Mouse (Mus musculus): ENCODE data around the gene Rfx8. TPM values are rescaled to one million over a fixed set of nuclear protein-coding genes. Genes with fewer than 3 reads are reported as not detected.

Rfx8 gene
- total RNA-seq (2021), result under 1 TPM; 0.32 to 0.36 TPM
- long read RNA-seq, experiment 1, partial matches to known transcripts, result 0 of 1 reads
- long read RNA-seq, experiment 1, other reads (novel, unspliced or antisense), result 0 of 1 reads
- long read RNA-seq, experiment 2, partial matches to known transcripts, result 1 of 2 reads
- long read RNA-seq, experiment 2, other reads (novel, unspliced or antisense), result 1 of 2 reads

DNA sequence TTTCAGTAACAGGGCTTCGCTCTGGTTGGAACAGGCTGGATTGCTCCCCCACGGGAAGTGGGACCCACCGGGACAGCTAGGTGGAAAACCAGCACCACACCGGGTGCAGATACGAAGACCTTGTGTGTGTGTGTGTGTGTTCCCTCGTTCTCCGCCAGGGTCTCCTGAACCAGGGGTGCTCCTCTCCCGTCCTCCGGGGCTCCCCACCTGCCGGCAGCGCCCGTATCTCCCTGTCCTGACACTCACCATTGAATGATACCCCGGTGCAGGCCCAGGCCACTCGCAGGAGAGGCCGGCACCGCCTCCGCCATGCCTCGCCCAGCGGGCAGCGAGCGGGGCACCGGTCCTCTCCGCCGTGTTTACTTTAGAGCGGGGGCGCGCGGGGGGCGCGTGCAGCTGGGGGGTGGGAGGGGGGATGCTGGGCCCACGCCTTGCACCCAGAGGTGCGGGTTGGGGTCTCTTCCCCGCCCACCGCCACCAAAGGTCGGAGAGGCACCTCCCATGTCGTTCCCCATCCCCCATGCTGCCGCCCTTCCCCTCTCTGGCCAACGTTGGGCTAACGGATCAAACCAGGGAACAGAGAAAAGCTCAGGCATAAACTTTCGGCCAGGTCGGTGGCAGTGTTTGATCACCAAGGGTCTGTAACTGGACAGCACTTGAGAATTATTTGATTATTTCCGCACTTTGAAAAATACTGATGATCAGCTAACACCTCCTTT is at the start of gene Rfx8:
Gene Rfx8 (minus strand): TSS at position 366 of the 719 bp plus-strand sequence.
- intact Hi-C loops (cut with DNase I), result no loop called here
- DNase-seq, result peak in 1 of 2 experiments; percentile 33

DNA sequence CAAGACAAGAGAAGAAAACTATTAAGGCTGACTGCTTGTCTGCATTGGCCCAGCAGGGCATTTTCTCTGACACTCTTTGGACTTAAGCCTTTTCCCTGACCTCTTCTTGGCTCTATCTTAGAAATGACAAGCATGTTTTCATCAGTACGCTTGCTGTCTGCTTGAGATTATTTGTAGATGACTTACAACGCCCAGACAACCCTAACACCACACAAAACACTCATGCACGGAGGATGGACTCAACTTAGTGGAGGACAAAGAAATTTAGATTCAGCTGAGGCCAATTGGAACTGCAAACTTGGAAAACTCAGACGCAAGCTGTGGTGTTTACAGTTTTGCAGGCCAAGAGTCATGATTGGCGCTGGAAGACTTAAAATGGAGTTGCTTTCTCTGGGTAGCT is 49.6 kb upstream of the Rfx8 start:
- intact Hi-C loops (cut with DNase I), result no loop called here
- DNase-seq, result no peak

DNA sequence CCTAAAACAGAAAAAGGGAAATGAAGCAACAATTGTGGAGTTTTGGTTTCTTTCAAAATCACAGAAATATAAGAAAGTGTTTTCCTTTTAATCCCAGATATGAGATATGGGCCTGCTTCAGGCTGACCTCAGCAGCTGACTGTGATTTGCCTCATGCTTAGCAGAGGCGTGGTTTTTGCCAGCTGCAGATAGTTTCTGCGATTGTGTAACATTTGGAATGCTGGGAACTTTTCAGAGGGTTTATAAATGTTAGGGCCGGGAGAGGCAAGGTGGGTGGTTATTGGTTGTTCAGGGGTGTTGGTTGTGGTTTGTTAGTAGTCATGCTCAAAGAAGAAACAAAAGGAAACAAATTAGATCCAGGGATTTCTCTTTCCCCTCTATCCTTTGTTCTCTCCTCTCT is 47.2 kb upstream of the Rfx8 start:
- intact Hi-C loops (cut with DNase I), result no loop called here
- DNase-seq, result no peak

DNA sequence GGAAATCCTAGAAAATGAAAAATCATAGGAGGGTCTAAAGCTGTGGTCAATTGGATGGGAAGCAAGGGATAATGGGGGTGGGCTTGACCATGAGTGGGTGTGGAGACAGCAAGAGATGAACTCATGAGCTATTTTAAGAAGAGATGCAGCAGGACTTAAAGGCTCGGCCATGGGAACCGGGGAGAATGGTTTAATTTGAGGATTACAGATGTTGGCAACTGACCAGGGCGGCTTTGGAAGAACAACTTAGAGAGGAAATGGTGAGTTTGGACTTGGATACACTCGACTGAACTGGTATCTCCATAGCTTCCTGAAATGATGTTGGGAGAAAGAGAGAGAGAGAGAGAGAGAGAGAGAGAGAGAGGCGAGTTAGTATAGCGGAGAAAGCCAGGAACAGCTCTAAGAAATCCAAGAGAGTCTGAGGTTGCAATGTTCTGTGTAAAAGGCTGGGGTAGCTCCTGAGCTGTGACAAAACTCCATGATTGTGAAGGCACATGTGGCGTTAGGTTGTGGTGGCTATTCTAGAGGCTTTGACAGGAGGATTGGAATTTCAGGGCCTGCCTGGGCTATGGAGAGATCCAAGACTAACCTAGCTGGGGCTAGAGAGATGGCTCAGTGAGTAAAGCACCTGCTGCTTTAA is 45.2 kb upstream of the Rfx8 start:
- peak; percentile 51 to 54 for DNase-seq

DNA sequence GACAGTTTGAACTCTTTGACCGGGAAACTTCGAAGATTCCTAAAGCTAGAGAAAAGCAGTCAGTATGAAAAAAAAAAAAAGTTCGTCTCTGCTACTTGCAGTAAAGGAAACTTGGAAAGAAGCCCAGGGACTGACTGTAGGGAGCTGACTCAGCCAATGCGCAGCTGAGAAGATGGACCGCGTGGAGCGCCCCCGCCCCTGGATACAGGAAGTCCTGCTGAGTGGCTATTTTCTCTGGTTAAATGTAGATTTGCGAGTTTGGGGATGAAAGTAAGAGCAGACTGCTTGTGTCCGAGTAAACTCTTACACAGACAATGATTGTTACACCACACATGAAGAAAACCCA is 41.2 kb upstream of the Rfx8 start:
- intact Hi-C loops (cut with DNase I), result loop anchor here (2.0 to 5.0 kb wide), 2 partner anchors 141 to 220 kb away; no protein-coding TSS in a partner anchor

More for the DNA sequence above, 45.2 kb upstream of the Rfx8 start:
- intact Hi-C loops (cut with DNase I), result no loop called here

DNA sequence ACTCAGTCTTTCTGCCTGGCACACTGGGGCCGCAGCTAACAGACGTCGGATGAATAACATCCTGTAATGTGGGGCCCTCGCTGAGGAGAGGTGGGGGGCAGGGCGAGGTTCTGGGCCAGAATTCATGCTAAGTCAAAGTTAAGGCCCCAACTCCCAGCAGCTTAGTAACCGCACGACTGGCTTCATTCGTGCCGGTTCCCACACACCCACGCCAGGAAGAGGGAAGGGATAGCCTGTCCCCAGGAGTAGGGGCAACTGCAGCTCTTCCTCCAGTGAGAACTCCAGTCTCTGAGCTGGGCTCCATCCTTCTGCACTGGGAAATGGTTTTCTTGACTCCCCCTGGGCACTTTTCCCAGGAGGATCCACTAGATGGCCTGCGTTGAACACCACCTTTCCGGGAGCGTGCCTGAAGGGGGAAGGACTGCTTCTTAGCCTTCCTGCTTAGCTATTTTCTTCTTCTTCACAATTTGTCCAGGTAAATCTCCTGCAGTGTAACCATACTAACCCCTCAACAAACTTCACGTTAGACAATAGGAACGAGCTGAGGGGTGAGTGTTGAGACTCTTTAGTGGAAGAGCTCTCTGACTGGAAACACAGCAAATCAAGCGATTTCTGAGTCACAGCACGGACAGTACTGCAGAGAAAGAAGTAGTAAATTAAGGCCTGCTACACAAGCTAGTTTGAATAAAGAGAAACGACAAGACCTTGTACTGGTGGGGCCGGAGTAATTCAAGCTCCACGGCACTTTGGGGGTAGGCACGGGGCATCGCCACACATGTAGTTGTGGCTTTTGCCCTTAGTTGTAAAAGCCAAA is 40.6 kb upstream of the Rfx8 start:
- DNase-seq, result peak; percentile 65 to 74
- intact Hi-C loops (cut with DNase I), result loop anchor here (2.0 to 5.0 kb wide), 2 partner anchors 141 to 221 kb away; no protein-coding TSS in a partner anchor

More for the DNA sequence above, 41.2 kb upstream of the Rfx8 start:
- DNase-seq, result peak; percentile 78 to 81

DNA sequence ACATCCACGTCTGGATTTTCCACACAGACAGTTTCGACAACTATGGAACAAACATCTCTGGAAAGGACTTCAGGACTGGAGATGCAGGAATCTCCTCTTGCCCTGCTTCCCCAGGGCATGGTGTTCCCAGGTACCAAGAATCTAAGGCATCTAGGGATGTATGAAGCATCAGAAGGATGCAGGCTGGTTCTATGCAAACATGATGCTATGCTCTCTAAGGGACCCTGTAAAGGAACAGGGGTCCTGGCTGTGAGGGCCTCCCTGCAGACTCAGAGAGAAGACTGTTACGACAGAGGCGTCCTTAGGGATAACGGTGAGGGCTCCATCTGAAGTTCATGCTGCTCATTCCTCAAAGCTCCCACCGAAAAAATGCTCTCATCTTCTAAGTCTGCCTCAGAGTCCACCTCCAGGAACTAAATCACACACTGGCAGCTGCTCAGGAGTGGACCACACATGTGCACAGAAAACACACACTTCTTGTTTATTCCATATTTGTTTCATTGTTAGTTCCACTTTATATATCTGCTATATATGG is 39.5 kb upstream of the Rfx8 start:
- no peak for DNase-seq
- intact Hi-C loops (cut with DNase I), result loop anchor here (5.0 kb wide), 1 partner anchor 222 kb away; no protein-coding TSS in a partner anchor

DNA sequence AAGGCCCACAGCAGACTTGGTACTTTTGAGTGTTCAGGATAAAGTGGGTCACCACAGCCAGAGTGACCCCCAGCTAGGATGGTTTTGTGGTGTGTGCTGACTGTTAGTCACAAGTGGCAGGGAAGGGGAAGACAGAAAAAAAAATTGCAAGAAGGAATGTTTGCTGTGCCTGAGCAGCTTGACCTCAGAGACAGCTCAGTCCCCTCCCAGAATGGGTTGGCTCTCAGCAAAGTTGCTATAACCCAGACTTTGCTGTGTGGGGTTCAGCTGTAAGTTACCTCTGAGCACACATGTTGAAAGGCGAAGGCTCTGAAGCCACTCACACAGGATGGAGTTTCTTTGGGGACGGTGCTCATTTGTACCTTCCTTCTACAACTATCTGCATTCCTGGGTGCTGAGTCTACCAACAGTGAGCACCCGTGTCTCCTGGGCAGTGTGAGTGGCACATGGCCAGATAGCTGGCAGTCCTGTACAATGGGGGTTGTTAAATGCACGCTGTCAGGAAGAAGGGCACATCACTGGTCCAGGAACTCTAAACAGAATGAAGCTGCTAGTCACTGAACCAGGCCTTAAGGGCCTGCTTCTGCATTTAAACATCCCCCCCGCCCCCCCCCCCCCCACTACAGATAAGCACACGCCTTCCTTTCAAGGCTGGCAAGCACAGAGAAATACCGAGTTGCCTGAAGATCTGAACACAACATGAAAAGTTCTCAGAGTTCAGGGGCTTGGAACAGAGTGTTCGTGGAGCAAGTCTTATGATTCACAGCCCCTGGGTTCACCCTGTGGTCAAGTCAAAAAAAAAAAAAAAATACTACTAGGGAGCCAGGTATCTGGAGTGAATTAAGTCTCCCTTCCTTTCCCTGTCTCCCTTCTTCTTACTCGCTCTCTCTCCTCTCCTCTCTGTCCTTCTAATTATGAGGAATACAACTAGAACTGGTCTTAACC is 38.7 kb upstream of the Rfx8 start:
- intact Hi-C loops (cut with DNase I), result loop anchor here (2.0 to 5.0 kb wide), 2 partner anchors 73 to 223 kb away; no protein-coding TSS in a partner anchor
- DNase-seq, result peak; percentile 45 to 49

DNA sequence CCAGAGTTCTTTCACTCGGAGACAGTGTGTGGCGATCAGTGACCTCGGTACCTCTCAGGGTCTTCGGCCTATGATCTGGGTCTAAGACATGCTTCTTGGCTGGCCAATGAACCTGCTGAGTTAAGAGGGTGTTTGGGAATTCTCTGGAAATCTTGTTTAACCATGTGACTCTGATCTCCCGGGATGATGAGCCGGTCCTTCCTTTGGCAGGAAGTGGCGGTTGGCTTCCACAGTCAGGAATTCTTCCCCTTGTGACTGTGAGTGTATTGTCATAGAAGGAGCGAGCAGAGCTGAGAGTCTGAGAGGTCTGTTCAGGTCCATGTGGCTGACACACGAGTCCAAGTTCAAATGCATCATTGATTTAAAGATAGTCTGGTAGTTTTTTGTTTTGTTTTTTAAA is 37.4 kb upstream of the Rfx8 start:
- DNase-seq, result peak; percentile 46 to 65
- intact Hi-C loops (cut with DNase I), result loop anchor here (2.0 kb wide), 1 partner anchor 71 kb away; no protein-coding TSS in a partner anchor

DNA sequence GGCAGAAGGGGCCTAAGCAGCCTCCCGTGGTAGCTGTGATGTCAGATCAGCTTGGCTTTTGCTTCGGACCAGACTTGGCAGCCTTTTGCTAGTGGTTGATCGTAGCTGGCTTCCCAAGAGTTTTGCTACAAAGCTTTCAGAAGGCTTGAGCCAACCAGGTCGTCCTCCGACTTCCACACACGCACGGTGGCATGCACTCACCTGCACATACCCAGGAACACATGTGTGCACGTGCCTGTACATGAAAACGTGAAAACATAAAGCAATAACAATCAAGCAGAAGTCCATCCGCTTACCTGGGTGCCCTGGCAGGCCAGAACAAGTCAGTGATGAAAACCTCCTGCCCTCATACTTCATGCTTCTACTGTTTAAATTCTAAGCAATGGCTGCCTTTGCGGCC is 36.2 kb upstream of the Rfx8 start:
- no peak for DNase-seq
- intact Hi-C loops (cut with DNase I), result no loop called here

DNA sequence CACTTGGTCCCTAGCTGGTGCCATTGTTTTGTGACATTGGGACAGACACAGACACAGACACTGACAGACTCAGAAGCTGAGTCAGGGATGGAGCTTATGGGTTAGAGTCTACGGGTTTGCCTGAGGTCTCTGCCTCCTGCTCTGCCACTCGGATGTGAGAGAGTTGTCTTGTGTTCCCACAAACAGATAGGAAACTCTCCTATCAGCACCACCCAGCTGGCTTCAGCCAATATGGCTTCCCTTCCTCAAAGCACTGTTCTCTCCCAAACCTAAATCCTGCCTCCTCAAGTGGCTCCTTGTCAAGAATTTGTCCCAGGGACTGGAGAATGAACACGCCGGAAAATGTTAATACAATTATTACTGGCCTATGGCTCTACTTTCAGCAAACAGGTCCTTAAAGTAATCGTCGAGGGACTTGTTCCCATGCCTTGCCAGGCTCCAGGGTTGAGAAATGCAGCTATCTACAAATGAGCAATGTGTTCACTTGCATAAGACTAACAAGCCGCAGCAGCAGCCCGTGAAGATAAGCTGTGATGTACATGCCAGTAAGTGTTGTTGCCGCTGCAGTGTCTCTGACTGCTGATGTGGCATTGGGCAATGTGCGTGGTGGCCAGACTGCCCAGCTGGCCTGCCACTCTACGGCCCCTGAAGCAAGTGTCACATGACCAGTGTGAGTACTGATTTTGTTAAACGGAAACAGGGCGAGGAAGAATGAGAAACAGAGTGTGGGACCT is 33.6 kb upstream of the Rfx8 start:
- intact Hi-C loops (cut with DNase I), result no loop called here
- peak in 1 of 2 experiments; percentile 43 for DNase-seq

DNA sequence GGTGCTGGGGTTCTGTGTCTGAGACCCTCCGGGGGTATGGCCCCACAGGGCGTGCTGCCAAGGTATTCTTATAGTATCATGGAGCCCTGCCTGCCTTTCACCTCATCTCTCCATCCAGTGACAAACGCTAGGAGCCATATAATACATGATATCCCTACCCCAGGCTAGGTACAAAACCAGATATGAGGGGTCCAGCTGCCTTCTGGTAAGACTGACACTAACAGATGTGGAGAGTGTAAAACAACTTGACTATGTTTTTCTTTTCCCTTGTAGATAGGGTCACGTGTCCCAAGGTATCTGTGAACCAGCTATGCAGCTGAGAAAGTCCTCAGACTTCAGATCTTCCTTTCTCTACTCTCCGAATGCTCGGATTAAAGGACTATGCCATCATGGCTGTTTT is 30.7 kb upstream of the Rfx8 start:
- intact Hi-C loops (cut with DNase I), result no loop called here
- no peak for DNase-seq

DNA sequence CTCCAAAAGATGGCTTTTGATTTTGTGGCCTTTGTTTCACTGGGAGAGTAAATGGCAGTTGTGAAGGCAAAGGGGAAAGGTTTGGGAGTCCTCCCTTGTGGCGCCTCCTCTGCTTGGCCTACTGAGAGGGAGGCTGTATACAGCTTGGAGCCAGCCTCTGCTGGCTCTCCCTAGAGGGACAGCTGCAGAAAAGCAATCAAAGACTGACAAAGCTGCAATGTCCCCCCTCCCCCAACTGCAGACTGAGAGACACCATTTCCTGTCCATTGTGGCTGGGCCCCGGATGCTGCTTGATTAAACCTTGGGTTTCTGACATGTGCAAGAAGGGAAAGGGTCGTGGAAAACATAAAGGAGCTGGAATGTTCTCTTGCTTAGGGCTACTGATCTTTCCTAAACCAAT is 28.9 kb upstream of the Rfx8 start:
- no peak for DNase-seq
- intact Hi-C loops (cut with DNase I), result no loop called here

DNA sequence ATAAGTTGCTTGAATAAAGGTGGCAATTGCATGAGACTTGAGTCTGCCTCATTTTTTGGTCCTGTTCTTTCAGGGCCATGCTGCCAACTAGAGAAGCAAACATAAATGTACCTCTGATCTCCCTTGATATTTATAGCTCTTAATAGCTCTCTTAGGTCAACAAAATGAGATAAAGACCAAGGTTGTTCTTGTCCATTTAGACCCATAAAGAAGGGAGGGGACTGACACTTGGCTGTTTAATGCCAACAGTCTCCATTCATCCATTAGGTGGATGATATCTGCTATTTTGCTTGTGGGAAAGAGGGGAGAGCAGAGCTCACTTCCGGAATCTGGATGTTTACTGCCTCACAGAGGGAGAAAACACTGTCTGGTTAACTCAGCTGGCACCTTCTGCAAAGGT is 28.4 kb upstream of the Rfx8 start:
- intact Hi-C loops (cut with DNase I), result no loop called here
- DNase-seq, result no peak

DNA sequence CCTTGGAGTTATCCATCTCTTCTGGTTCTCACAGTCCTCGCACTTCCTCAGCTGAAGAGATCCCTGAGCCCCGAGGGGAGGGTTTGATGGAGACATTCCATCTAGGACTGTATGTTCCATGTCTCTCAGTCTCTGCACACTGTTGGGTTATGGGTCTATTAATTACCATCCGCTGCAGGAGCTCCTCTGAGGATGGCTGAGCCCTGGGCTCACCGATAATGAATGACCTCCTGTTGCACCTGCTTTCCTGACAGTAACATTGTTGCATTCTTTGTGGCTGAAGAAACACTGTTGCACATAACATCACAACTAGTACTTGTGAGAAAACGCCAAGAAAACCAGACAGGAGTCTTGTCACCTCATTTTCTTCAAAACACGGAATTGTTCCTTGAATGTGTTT is 27.9 kb upstream of the Rfx8 start:
- DNase-seq, result no peak
- intact Hi-C loops (cut with DNase I), result no loop called here

DNA sequence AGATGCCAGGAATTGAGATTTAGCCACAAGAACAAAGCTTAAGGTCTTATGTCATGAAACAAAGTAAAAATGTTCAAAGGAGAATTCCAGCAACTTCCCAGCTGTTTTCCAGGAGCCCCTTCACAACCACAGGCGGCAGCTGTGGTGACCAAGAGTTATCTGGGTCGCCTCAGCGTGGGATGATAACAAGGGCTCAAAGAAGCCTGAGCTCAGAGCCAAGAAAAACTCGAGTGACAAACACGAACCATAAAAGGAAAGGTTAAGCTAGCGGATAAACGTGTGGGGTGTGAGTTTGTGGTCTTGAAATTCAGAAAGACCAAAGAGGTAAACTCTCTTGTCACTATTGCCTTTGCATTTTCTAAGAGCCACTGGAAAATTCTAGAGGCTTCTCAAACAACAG is 25.7 kb upstream of the Rfx8 start:
- no peak for DNase-seq
- intact Hi-C loops (cut with DNase I), result no loop called here

DNA sequence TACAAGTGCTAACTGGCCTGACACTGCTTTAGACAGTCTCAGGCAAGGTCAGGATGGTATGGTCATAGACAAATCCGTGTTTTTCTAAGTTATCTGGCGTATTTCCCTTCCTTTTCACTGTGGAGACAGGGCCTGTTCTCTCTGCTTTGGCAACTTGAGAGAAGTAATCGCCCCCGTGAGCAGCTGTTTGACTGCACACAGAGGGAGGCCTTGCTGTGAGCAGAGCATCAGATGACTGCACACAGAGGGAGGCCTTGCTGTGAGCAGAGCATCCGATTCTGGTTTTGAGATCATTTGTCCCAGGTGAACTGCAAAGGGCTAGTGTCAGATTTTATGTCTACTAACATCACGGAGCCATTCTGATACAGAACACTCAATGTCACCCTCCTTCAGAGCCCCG is 20.2 kb upstream of the Rfx8 start:
- intact Hi-C loops (cut with DNase I), result no loop called here
- no peak for DNase-seq

DNA sequence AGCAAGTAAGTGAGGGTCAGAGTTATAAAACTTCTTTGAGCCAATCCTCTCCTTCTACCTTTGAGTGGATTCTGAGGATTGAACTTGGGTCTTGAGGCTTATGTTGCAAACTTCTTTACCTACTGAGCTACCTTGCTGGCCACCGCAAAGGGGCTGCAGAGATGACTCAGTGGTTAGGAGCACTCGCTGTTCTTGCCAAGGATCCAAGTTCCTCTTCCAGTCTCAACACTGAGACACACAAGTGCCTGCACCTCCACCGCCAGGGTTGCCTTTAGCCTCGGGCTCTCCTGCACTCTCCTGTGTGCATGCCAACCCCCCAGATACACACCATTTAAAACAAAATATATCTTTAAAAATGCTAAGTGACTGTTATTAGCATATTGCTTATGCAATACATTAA is 19.2 kb upstream of the Rfx8 start:
- DNase-seq, result no peak
- intact Hi-C loops (cut with DNase I), result no loop called here

Measured in heart, postnatal 14 days (tissue).